Mouse (Mus musculus): ENCODE results near the gene Ccr8. TPM values are rescaled to one million over a fixed set of nuclear protein-coding genes. Genes with fewer than 3 reads are reported as not detected.

Ccr8 gene
- total and polyA plus RNA-seq, 3 experiments: not detected

DNA sequence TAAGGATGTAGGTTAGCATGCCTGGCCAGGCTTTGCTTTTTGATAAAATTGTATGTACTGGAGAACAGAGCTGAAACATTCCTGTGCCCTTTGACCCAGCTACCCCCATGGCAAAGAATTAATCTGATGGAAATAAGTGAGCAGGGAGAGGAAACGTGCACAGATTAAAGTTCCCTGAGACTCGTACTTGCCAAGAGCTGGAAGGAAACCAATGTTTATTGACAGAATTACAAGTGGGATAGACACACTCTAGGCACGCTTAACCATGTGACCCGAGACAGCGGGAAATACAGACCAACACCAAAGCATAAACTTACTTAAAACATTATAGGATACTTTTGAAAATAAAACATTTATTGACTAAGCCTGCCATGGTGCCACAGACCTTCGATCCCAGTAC lies 43.4 kb upstream of the Ccr8 start:
- H3K9me3 ChIP-seq (replicated peaks; ENCODE audit: insufficient read depth, low read length): no peaks in the 10 kb centered on the region
- H3K79me2 ChIP-seq (ENCODE audit: control insufficient read depth, insufficient read depth, low read length, poor library complexity): no peaks in the 10 kb centered on the region
- peaks cover 0 to 1% of the 10 kb centered on the region in 2 experiments; a peak in 1 of 4 replicates for H3K27me3 ChIP-seq (ENCODE audit: control insufficient read depth in 1 of 2, insufficient read depth in 2 of 2, low read length in 2 of 2)
- no peaks in the 10 kb centered on the region for H3K36me3 ChIP-seq (ENCODE audit: control insufficient read depth in 1 of 2, insufficient read depth in 2 of 2, low read length in 2 of 2)
- no peak overlapping the region for H3K4me3 ChIP-seq (ENCODE audit: control insufficient read depth in 1 of 2, insufficient read depth in 1 of 2, low read depth in 2 of 2, low read length in 2 of 2)
- no peak overlapping the region for H3K9ac ChIP-seq (ENCODE audit: control insufficient read depth, low read depth, low read length, poor library complexity, severe bottlenecking)
- H3K4me1 ChIP-seq (ENCODE audit: control insufficient read depth in 1 of 2, insufficient read depth in 2 of 2, low read length in 2 of 2): no peaks in the 10 kb centered on the region
- H3K27ac ChIP-seq (ENCODE audit: control insufficient read depth, low read depth, low read length): no peak overlapping the region
- TF ChIP-seq CTCF (IDR thresholded peaks at IDR 0.05 in 2 of 3, conservative IDR thresholded peaks at IDR 0.05 in 1 of 3; ENCODE audit: control insufficient read depth in 1 of 3, insufficient read depth in 1 of 3, low read depth in 2 of 3, low read length in 3 of 3, poor library complexity in 1 of 3, severe bottlenecking in 1 of 3) (no peak), GABPA (IDR thresholded peaks at IDR 0.05; ENCODE audit: low read depth, low read length) (no peak), E2F4 (IDR thresholded peaks at IDR 0.05; ENCODE audit: borderline replicate concordance, low read depth, low read length) (no peak), MYC (IDR thresholded peaks at IDR 0.05; ENCODE audit: low read depth, low read length) (no peak), NRF1 (IDR thresholded peaks at IDR 0.05; ENCODE audit: insufficient read depth, low read depth, low read length, poor library complexity, severe bottlenecking) (no peak), SMC3 (IDR thresholded peaks at IDR 0.05; ENCODE audit: low read depth, low read length) (no peak), ZC3H11A (IDR thresholded peaks at IDR 0.05; ENCODE audit: low read depth, low read length) (no peak), EP300 (IDR thresholded peaks at IDR 0.05; ENCODE audit: low read depth in 1 of 2, low read length in 2 of 2) (no peak)
- no peak for DNase-seq (ENCODE audit: low read depth, low spot score)

DNA sequence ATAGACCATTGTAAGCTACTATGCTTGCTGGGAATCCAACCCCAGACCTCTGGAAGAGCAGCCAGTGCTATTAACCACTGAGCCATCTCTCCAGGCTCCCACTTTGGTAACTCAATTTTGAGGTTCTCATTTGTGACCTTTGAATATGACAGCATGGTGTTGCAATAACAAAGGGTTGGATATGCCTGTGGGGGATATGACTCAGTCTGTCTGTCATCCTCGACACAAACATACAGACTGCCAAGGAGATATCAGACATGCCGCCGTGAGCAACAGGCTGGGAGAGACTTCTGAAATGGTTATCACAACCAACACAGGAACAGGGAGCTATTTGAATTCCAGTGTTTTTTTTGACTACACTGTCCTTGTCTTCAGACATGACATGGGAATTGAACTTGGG lies 42.5 kb upstream of the Ccr8 start:
- no peaks in the 10 kb centered on the region for H3K79me2 ChIP-seq (ENCODE audit: control insufficient read depth, insufficient read depth, low read length, poor library complexity)
- DNase-seq (ENCODE audit: low read depth, low spot score): no peak
- H3K4me3 ChIP-seq (ENCODE audit: control insufficient read depth in 1 of 2, insufficient read depth in 1 of 2, low read depth in 2 of 2, low read length in 2 of 2): no peak overlapping the region
- H3K9me3 ChIP-seq (replicated peaks; ENCODE audit: insufficient read depth, low read length): no peaks in the 10 kb centered on the region
- H3K27ac ChIP-seq (ENCODE audit: control insufficient read depth, low read depth, low read length): no peak overlapping the region
- no peaks in the 10 kb centered on the region for H3K4me1 ChIP-seq (ENCODE audit: control insufficient read depth in 1 of 2, insufficient read depth in 2 of 2, low read length in 2 of 2)
- no peaks in the 10 kb centered on the region for H3K36me3 ChIP-seq (ENCODE audit: control insufficient read depth in 1 of 2, insufficient read depth in 2 of 2, low read length in 2 of 2)
- TF ChIP-seq POLR2AphosphoS5 (IDR thresholded peaks at IDR 0.05; ENCODE audit: borderline replicate concordance, low read depth, low read length): no peak
- no peak for TF ChIP-seq MAX (IDR thresholded peaks at IDR 0.05; ENCODE audit: low read length)
- no peak for TF ChIP-seq ZNF384 (IDR thresholded peaks at IDR 0.05; ENCODE audit: low read depth, low read length)
- no peak for TF ChIP-seq MAFK (IDR thresholded peaks at IDR 0.05; ENCODE audit: borderline replicate concordance, low read depth, low read length)
- H3K9ac ChIP-seq (ENCODE audit: control insufficient read depth, low read depth, low read length, poor library complexity, severe bottlenecking): no peak overlapping the region
- H3K27me3 ChIP-seq (ENCODE audit: control insufficient read depth in 1 of 2, insufficient read depth in 2 of 2, low read length in 2 of 2): peaks cover 0 to 1% of the 10 kb centered on the region in 2 experiments; a peak in 1 of 4 replicates

DNA sequence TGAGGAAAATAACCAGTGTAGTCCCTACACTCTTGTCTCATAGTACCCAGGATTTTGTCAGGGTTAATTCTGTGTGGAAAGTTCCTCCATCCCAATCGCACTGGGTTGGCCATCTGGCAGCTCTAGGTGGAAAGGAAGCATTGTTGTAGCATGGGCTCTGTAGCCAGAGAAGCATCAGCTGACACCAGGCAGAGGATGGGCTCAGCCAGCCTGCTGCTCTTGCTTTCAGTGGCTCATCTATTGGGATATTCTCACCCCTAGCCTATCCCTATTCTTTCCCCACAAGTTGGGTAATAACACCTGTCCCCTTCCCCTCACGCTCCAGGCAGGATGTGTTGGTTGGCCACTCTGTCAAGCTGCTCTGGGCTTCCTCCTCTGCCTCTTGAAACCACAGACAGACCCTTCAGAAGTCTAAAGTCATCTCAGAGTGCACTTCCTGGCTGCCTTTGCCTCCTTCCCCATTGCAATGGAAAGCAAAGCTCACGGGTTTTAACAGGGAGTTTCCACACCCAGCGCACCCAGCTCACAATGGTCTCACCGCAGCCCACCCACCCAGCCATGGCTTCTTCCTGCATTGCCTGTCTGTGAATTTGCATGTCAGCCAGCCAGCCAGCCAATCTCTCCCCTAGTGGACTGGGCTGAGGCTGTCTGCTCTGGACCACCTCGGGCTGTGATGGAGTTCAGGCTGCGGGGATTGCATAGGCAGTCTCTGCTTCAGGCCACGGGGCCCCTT lies 37.2 kb upstream of the Ccr8 start:
- no peaks in the 10 kb centered on the region for H3K4me1 ChIP-seq (ENCODE audit: control insufficient read depth in 1 of 2, insufficient read depth in 2 of 2, low read length in 2 of 2)
- no peak overlapping the region for H3K4me3 ChIP-seq (ENCODE audit: control insufficient read depth in 1 of 2, insufficient read depth in 1 of 2, low read depth in 2 of 2, low read length in 2 of 2)
- no peak for TF ChIP-seq JUND (IDR thresholded peaks at IDR 0.05; ENCODE audit: low read depth, low read length)
- no peak for TF ChIP-seq POLR2AphosphoS2 (IDR thresholded peaks at IDR 0.05; ENCODE audit: low read length)
- no peak for TF ChIP-seq TAL1 (IDR thresholded peaks at IDR 0.05; ENCODE audit: low read length)
- TF ChIP-seq TCF12 (IDR thresholded peaks at IDR 0.05; ENCODE audit: low read depth, low read length): no peak
- TF ChIP-seq ETS1 (IDR thresholded peaks at IDR 0.05; ENCODE audit: low read depth, low read length): no peak
- no peak for TF ChIP-seq HCFC1 (IDR thresholded peaks at IDR 0.05; ENCODE audit: low read depth, low read length)
- TF ChIP-seq ZKSCAN1 (IDR thresholded peaks at IDR 0.05; ENCODE audit: low read depth, low read length): no peak
- TF ChIP-seq USF1 (IDR thresholded peaks at IDR 0.05; ENCODE audit: low read depth, low read length): no peak
- no peak for TF ChIP-seq GATA1 (IDR thresholded peaks at IDR 0.05; ENCODE audit: low read depth, low read length)
- no peak for TF ChIP-seq POLR2A (IDR thresholded peaks at IDR 0.05; ENCODE audit: control insufficient read depth in 1 of 2, insufficient read depth in 1 of 2, low read depth in 1 of 2, low read length in 2 of 2, poor library complexity in 1 of 2)
- no peak for TF ChIP-seq UBTF (IDR thresholded peaks at IDR 0.05; ENCODE audit: borderline replicate concordance, insufficient read depth, low read depth, low read length)
- no peak for TF ChIP-seq CHD2 (IDR thresholded peaks at IDR 0.05; ENCODE audit: low read length)
- no peak for TF ChIP-seq E2F4 (IDR thresholded peaks at IDR 0.05; ENCODE audit: borderline replicate concordance, low read depth, low read length)
- TF ChIP-seq POLR2AphosphoS5 (IDR thresholded peaks at IDR 0.05; ENCODE audit: borderline replicate concordance, low read depth, low read length): no peak
- TF ChIP-seq ZMIZ1 (IDR thresholded peaks at IDR 0.05; ENCODE audit: low read depth, low read length): no peak
- TF ChIP-seq KAT2A (conservative IDR thresholded peaks at IDR 0.05; ENCODE audit: low read depth, low read length): no peak
- TF ChIP-seq MAX (IDR thresholded peaks at IDR 0.05; ENCODE audit: low read length): no peak

More for the DNA sequence above, 37.2 kb upstream of the Ccr8 start:
- no peak overlapping the region for H3K9ac ChIP-seq (ENCODE audit: control insufficient read depth, low read depth, low read length, poor library complexity, severe bottlenecking)
- no peak overlapping the region for H3K27ac ChIP-seq (ENCODE audit: control insufficient read depth, low read depth, low read length)
- no peaks in the 10 kb centered on the region for H3K79me2 ChIP-seq (ENCODE audit: control insufficient read depth, insufficient read depth, low read length, poor library complexity)
- H3K36me3 ChIP-seq (ENCODE audit: control insufficient read depth in 1 of 2, insufficient read depth in 2 of 2, low read length in 2 of 2): no peaks in the 10 kb centered on the region
- no peaks in the 10 kb centered on the region for H3K27me3 ChIP-seq (ENCODE audit: control insufficient read depth in 1 of 2, insufficient read depth in 2 of 2, low read length in 2 of 2)
- DNase-seq (ENCODE audit: low read depth, low spot score): no peak
- H3K9me3 ChIP-seq (replicated peaks; ENCODE audit: insufficient read depth, low read length): no peaks in the 10 kb centered on the region

All from MEL (cell line).